Mouse (Mus musculus): Measurements from ENCODE around the gene Vmn1r215. TPM values are rescaled to one million over a fixed set of nuclear protein-coding genes. Genes with fewer than 3 reads are reported as not detected.

Gene Vmn1r215
- polyA plus RNA-seq (2021; fragmentation: Nextera tagmentation): not detected in 2 replicates
- long read RNA-seq, experiment 1: 0 reads
- long read RNA-seq, experiment 2: 0 reads

DNA sequence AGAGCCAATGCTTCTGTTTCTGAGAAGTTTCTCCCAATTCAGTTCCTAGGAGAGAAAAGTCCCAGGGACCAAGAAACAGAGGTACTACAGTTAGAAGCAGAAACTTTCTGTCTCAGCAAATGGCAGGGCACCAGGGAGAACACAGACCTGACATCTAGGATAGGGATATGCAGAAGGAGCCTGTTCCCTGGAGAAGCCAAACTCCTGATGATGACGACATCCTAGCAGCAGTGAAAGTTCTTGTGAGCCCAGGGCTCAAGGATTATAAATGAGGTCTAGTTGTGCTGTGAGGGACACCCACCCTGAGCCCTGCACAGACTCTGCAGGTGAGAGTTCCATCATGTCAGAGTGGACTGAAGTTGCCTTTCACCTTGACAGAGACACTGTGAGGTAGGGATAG is at the start of gene Vmn1r215:
Gene Vmn1r215, plus strand, starts transcription at position 301 of the 400 bp plus-strand sequence.

GRCm38 (mm10) chr13:23030118-23030517 is 37.7 kb upstream of the Vmn1r215 start, which contains the start of gene Vmn1r214:
Vmn1r214 (plus strand) TSS chr13:23030418.

GRCm38 (mm10) chr13:23118126-23118525 is 50.3 kb downstream of the Vmn1r215 start, which contains the start of gene Vmn1r217:
Vmn1r217 (minus strand) TSS chr13:23118226.

Other genes with a start within 250 kb of the Vmn1r215 start
- gene Vmn1r210, start 236.7 kb upstream of the Vmn1r215 start, polyA plus RNA-seq (2021; fragmentation: Nextera tagmentation): not detected in 2 replicates
- not detected in 2 replicates for gene Vmn1r211, start 210.5 kb upstream of the Vmn1r215 start, polyA plus RNA-seq (2021; fragmentation: Nextera tagmentation)
- gene Vmn1r212, start 183.8 kb upstream of the Vmn1r215 start, polyA plus RNA-seq (2021; fragmentation: Nextera tagmentation): not detected in 2 replicates
- gene Vmn1r213, start 60.4 kb upstream of the Vmn1r215 start, polyA plus RNA-seq (2021; fragmentation: Nextera tagmentation): not detected in 2 replicates
- gene Vmn1r214, start 37.6 kb upstream of the Vmn1r215 start, polyA plus RNA-seq (2021; fragmentation: Nextera tagmentation): not detected in 2 replicates
- not detected in 2 replicates for gene Vmn1r217, start 50.2 kb downstream of the Vmn1r215 start, polyA plus RNA-seq (2021; fragmentation: Nextera tagmentation)
- gene Vmn1r218, start 65.1 kb downstream of the Vmn1r215 start, polyA plus RNA-seq (2021; fragmentation: Nextera tagmentation): not detected in 2 replicates
- gene Vmn1r219, start 91.3 kb downstream of the Vmn1r215 start, polyA plus RNA-seq (2021; fragmentation: Nextera tagmentation): not detected in 2 replicates
- gene Vmn1r220, start 120.0 kb downstream of the Vmn1r215 start, polyA plus RNA-seq (2021; fragmentation: Nextera tagmentation): not detected in 2 replicates
- gene Vmn1r221, start 146.1 kb downstream of the Vmn1r215 start, polyA plus RNA-seq (2021; fragmentation: Nextera tagmentation): not detected in 2 replicates
- gene Vmn1r222, start 167.9 kb downstream of the Vmn1r215 start, polyA plus RNA-seq (2021; fragmentation: Nextera tagmentation): not detected in 2 replicates
- not detected in 2 replicates for gene Vmn1r223, start 179.1 kb downstream of the Vmn1r215 start, polyA plus RNA-seq (2021; fragmentation: Nextera tagmentation)